Mouse (Mus musculus) gastrocnemius, postnatal 4 days (tissue): ENCODE data around the gene Crabp1. TPM values are rescaled to one million over a fixed set of nuclear protein-coding genes. Genes with fewer than 3 reads are reported as not detected.

Experiments
- DNase-seq, 2 experiments: peaks; one replicate each; pipeline ENCODE4 v3.0.0; 2021 to 2022; ENCODE audit warnings: low spot score in 2 of 2, mixed read lengths in 2 of 2
- long read RNA-seq, 2 experiments: library from polyadenylated mRNA; stranded (forward); transcript quantifications; one replicate each; pipeline ENCODE4 v2.0.0; 2021
- total RNA-seq, 2 experiments: library from RNA; stranded (reverse); gene quantifications; 2 replicates each; pipeline ENCODE4 v1.2.3; 2021

Crabp1 gene
- 10 to 100 TPM; 17.0 to 18.4 TPM for total RNA-seq
- long read RNA-seq, experiment 1, transcript Crabp1-201 (4 exons, 802 nt), result major isoform, 10 of 10 reads
- long read RNA-seq, experiment 1, partial matches to known transcripts, result 0 of 10 reads
- long read RNA-seq, experiment 1, other reads (novel, unspliced or antisense), result 0 of 10 reads
- long read RNA-seq, experiment 2, transcript Crabp1-201 (4 exons, 802 nt), result major isoform, 6 of 7 reads
- long read RNA-seq, experiment 2, partial matches to known transcripts, result 1 of 7 reads
- long read RNA-seq, experiment 2, other reads (novel, unspliced or antisense), result 0 of 7 reads

GRCm38 (mm10) chr9:54764561-54765217 is at the start of gene Crabp1:
TSS of gene Crabp1 (plus strand) at chr9:54764748.
- DNase-seq, result peak in 1 of 2 experiments; percentile 29

GRCm38 (mm10) chr9:54715776-54716175 is 48.8 kb upstream of the Crabp1 start:
- no peak for DNase-seq

- no peak for DNase-seq
These were observed 47.0 kb upstream of the Crabp1 start for GRCm38 (mm10) chr9:54717527-54717926.

- DNase-seq, result no peak
These were observed 42.4 kb upstream of the Crabp1 start for GRCm38 (mm10) chr9:54722156-54722555.

- DNase-seq, result no peak
These were observed 42.0 kb upstream of the Crabp1 start for GRCm38 (mm10) chr9:54722596-54722995.

GRCm38 (mm10) chr9:54726315-54726714 is 38.2 kb upstream of the Crabp1 start:
- DNase-seq, result no peak

- no peak for DNase-seq
These were observed 32.4 kb upstream of the Crabp1 start for GRCm38 (mm10) chr9:54732122-54732521.

GRCm38 (mm10) chr9:54733921-54734638 is 30.5 kb upstream of the Crabp1 start, which contains the start of gene Wdr61:
TSS of gene Wdr61 (minus strand) at chr9:54734519.
- peak; percentile 98 for DNase-seq

GRCm38 (mm10) chr9:54734639-54735252 is 29.8 kb upstream of the Crabp1 start:
- no peak for DNase-seq

- no peak for DNase-seq
These were observed 28.3 kb upstream of the Crabp1 start for GRCm38 (mm10) chr9:54736284-54736701.

- DNase-seq, result peak in 1 of 2 experiments; percentile 57
These were observed 26.2 kb upstream of the Crabp1 start for GRCm38 (mm10) chr9:54738376-54738775.

GRCm38 (mm10) chr9:54743891-54744290 is 20.7 kb upstream of the Crabp1 start:
- DNase-seq, result no peak

- DNase-seq, result no peak
These were observed 18.7 kb upstream of the Crabp1 start for GRCm38 (mm10) chr9:54745740-54746370.

- DNase-seq, result peak in 1 of 2 experiments; percentile 33
These were observed 14.2 kb upstream of the Crabp1 start for GRCm38 (mm10) chr9:54750215-54750981.

- no peak for DNase-seq
These were observed 12.9 kb upstream of the Crabp1 start for GRCm38 (mm10) chr9:54751684-54752083.

GRCm38 (mm10) chr9:54752201-54752943 is 12.2 kb upstream of the Crabp1 start:
- DNase-seq, result no peak

- no peak for DNase-seq
These were observed 11.6 kb upstream of the Crabp1 start for GRCm38 (mm10) chr9:54752944-54753295.

GRCm38 (mm10) chr9:54759592-54759991 is 5.0 kb upstream of the Crabp1 start:
- DNase-seq, result no peak

- no peak for DNase-seq
These were observed 457 bp upstream of the Crabp1 start for GRCm38 (mm10) chr9:54764091-54764490.
